In genomic region chr10:75667911-75668270, GRCm38 (mm10) we compare ENCODE assay signal across 8 mouse cellular contexts. TPM values are rescaled to one million over a fixed set of nuclear protein-coding genes. Genes with fewer than 3 reads are reported as not detected.
DNase-seq lines count a peak whose midpoint lies in the region; ATAC-seq and TF ChIP-seq lines count a peak whose summit lies in the region.

No protein-coding gene starts in this region.

- 2% methylated on average over 23 of the region's 23 CpGs for WGBS in intestine, embryonic 16.5 days
- WGBS in liver, postnatal 0 days (ENCODE audit: insufficient replicate concordance), result 5% methylated on average over 23 of the region's 23 CpGs
- WGBS in neural tube, embryonic 13.5 days, result 2% methylated on average over 23 of the region's 23 CpGs

- intact Hi-C loops in gastrocnemius, postnatal 14 days (cut with DNase I; ENCODE audit: low total_unique reads), result no loop called here

- peak overlapping the region; percentile 90 for H3K4me2 ChIP-seq in intestine, embryonic 16.5 days (ENCODE audit: low read depth, low read length)
- H3K4me2 ChIP-seq in liver, postnatal 0 days (ENCODE audit: low read depth, low read length), result peak overlapping the region; percentile 98
- peak overlapping the region; percentile 98 for H3K4me2 ChIP-seq in neural tube, embryonic 13.5 days

- ATAC-seq in intestine, embryonic 16.5 days, result peak; percentile 88
- ATAC-seq in liver, postnatal 0 days, result peak; percentile 73
- ATAC-seq in neural tube, embryonic 13.5 days (ENCODE audit: low read depth), result peak; percentile 70

- no peak for TF ChIP-seq EP300 in liver, postnatal 0 days (IDR thresholded peaks at IDR 0.05; ENCODE audit: low read depth)

- peak overlapping the region; percentile 56 for H3K27ac ChIP-seq in intestine, embryonic 16.5 days (ENCODE audit: low read length)
- peak overlapping the region; percentile 71 for H3K27ac ChIP-seq in liver, postnatal 0 days (ENCODE audit: low read depth)
- peak overlapping the region; percentile 72 for H3K27ac ChIP-seq in neural tube, embryonic 13.5 days (replicated peaks)

- 0 out of 2 replicates have a peak, but pooled peaks cover 7% of the 10 kb centered on the region for H3K36me3 ChIP-seq in intestine, embryonic 16.5 days (ENCODE audit: control insufficient read depth, insufficient read depth, low read length)
- H3K36me3 ChIP-seq in liver, postnatal 0 days (replicated peaks; ENCODE audit: insufficient read depth, low read length), result peaks cover 22% of the 10 kb centered on the region
- peaks cover 33% of the 10 kb centered on the region for H3K36me3 ChIP-seq in neural tube, embryonic 13.5 days

- H3K27me3 ChIP-seq in intestine, embryonic 16.5 days (replicated peaks; ENCODE audit: control insufficient read depth, insufficient read depth, low read length), result no peaks in the 10 kb centered on the region
- H3K27me3 ChIP-seq in liver, postnatal 0 days (ENCODE audit: insufficient read depth, low read length), result no peaks in the 10 kb centered on the region
- peaks cover 21% of the 10 kb centered on the region for H3K27me3 ChIP-seq in neural tube, embryonic 13.5 days

- DNase-seq in A20 (ENCODE audit: low read depth, low spot score) (peak; percentile 75), NIH3T3 (ENCODE audit: low read depth) (peak; percentile 79)
- DNase-seq in cerebellum, postnatal 10 days, result peak; percentile 85 to 92
- peak; percentile 86 for DNase-seq in gastrocnemius, postnatal 14 days
- DNase-seq in liver, postnatal 0 days, result peak; percentile 76
- no peak for DNase-seq in thymus, postnatal 4 days

- H3K9me3 ChIP-seq in intestine, embryonic 16.5 days (ENCODE audit: control insufficient read depth, low read length), result no peaks in the 10 kb centered on the region
- no peaks in the 10 kb centered on the region for H3K9me3 ChIP-seq in liver, postnatal 0 days (ENCODE audit: low read length)
- no peaks in the 10 kb centered on the region for H3K9me3 ChIP-seq in neural tube, embryonic 13.5 days

- H3K4me3 ChIP-seq in intestine, embryonic 16.5 days (ENCODE audit: low read length), result peak overlapping the region; percentile 78
- peak overlapping the region; percentile 60 for H3K4me3 ChIP-seq in liver, postnatal 0 days (ENCODE audit: low read depth, low read length)
- peak overlapping the region; percentile 55 for H3K4me3 ChIP-seq in neural tube, embryonic 13.5 days

- TF ChIP-seq CTCF in liver, postnatal 0 days (IDR thresholded peaks at IDR 0.05; ENCODE audit: low read depth), result no peak

- peaks cover 15% of the 10 kb centered on the region; the same call in 1 of the 2 replicates for H3K4me1 ChIP-seq in intestine, embryonic 16.5 days (ENCODE audit: control insufficient read depth, insufficient read depth, low read length)
- H3K4me1 ChIP-seq in liver, postnatal 0 days (ENCODE audit: insufficient read depth), result peaks cover 11% of the 10 kb centered on the region
- peaks cover 32% of the 10 kb centered on the region for H3K4me1 ChIP-seq in neural tube, embryonic 13.5 days (replicated peaks)

- peak overlapping the region; percentile 83 for H3K9ac ChIP-seq in intestine, embryonic 16.5 days (ENCODE audit: low read depth, low read length)
- H3K9ac ChIP-seq in liver, postnatal 0 days (replicated peaks), result peak overlapping the region; percentile 68
- H3K9ac ChIP-seq in neural tube, embryonic 13.5 days, result peak overlapping the region; percentile 77

RNA-seq across cellular contexts. Expression of gene Susd2, which starts 24.1 kb away (rescaled TPM):
- 1 to 10 TPM; 2.1 to 3.2 TPM for total RNA-seq in gastrocnemius, postnatal 14 days (2021)
- polyA plus RNA-seq in intestine, embryonic 16.5 days (2015; fragmentation: Nextera tagmentation; extraction: Ambion mirVana), result 19.1 and 23.3 TPM in 2 replicates
- polyA plus RNA-seq in liver, postnatal 0 days (2015; fragmentation: Nextera tagmentation; extraction: Ambion mirVana), result 1.6 TPM in 2 replicates
- polyA plus RNA-seq in neural tube, embryonic 13.5 days (2015; fragmentation: Nextera tagmentation; extraction: Ambion mirVana), result 7.1 TPM in 2 replicates
